Mouse (Mus musculus) embryonic facial prominence, embryonic 11.5 days (tissue): ENCODE measurements around the gene Mysm1. TPM values are rescaled to one million over a fixed set of nuclear protein-coding genes. Genes with fewer than 3 reads are reported as not detected.

Source experiments
- ATAC-seq: fragments of 200-750 bp; cut with Nextera tagmentation; replicated peaks from 2 replicates; pipeline ENCODE4 v1.8.0; 2017; ENCODE audit warnings: low read depth; ENCODE audit not compliant: insufficient number of reproducible peaks, low FRiP score, low TSS enrichment
- DNase-seq: peaks from one replicate; pipeline ENCODE4 v3.0.0-alpha.2; 2015; ENCODE audit warnings: low spot score
- H3K27ac ChIP-seq: fragments of 300-500 bp; sonication (generic); replicated peaks from 2 replicates; pipeline ENCODE4 v1.5.1; 2014; ENCODE audit warnings: mild to moderate bottlenecking, low read depth, low read length, control low read depth
- H3K27me3 ChIP-seq: fragments of 300-500 bp; sonication (generic); 2 replicates; pipeline ENCODE4 v1.6.1; 2014; ENCODE audit warnings: mild to moderate bottlenecking, low read length, moderate library complexity, mixed read lengths; ENCODE audit not compliant: control insufficient read depth, insufficient read depth
- H3K36me3 ChIP-seq: fragments of 300-500 bp; sonication (generic); replicated peaks from 2 replicates; pipeline ENCODE4 v1.6.1; 2014; ENCODE audit warnings: low read depth, mild to moderate bottlenecking, low read length, moderate library complexity, mixed read lengths; ENCODE audit not compliant: control insufficient read depth, insufficient read depth
- H3K4me1 ChIP-seq: fragments of 300-500 bp; sonication (generic); 2 replicates; pipeline ENCODE4 v1.6.1; 2014; ENCODE audit warnings: low read length, mixed read lengths; ENCODE audit not compliant: control insufficient read depth, insufficient read depth
- H3K4me2 ChIP-seq: fragments of 300-500 bp; sonication (generic); 2 replicates; pipeline ENCODE4 v1.6.1; 2014; ENCODE audit warnings: low read depth, mild to moderate bottlenecking, control low read depth, low read length, moderate library complexity
- H3K4me3 ChIP-seq: fragments of 300-500 bp; sonication (generic); 2 replicates; pipeline ENCODE4 v1.5.1; 2014; ENCODE audit warnings: low read depth, low read length, control low read depth
- H3K9ac ChIP-seq: fragments of 300-500 bp; sonication (generic); replicated peaks from 2 replicates; pipeline ENCODE4 v1.6.1; 2014; ENCODE audit warnings: mild to moderate bottlenecking, control low read depth, low read length
- H3K9me3 ChIP-seq: fragments of 300-500 bp; sonication (generic); replicated peaks from 2 replicates; pipeline ENCODE4 v1.6.1; 2016; ENCODE audit warnings: mild to moderate bottlenecking, low read length, inconsistent platforms, mixed read lengths; ENCODE audit not compliant: control insufficient read depth
- WGBS: fragments of 180-500 bp; shearing (Covaris S2); extraction: QIAGEN DNeasy Blood & Tissue Kit; methylation state at CpG from one replicate; pipeline ENCODE4 v1.1.7; 2014; 5-methylcytosine and 5-hydroxymethylcytosine counted together
- polyA plus RNA-seq: library from polyadenylated mRNA; unstranded; fragments of >200 nt; fragmentation: Nextera tagmentation; extraction: Ambion mirVana; gene quantifications from 2 replicates; pipeline ENCODE4 v1.2.1, GENCODE M21; 2014

Mysm1 gene
- polyA plus RNA-seq, 1 experiment from 2014 or later = 25.4 TPM

- H3K4me2 ChIP-seq = no peak overlapping the region
- H3K27me3 ChIP-seq = no peaks in the 10 kb centered on the region
- ATAC-seq = no peak
- H3K27ac ChIP-seq = no peak overlapping the region
- H3K9me3 ChIP-seq = no peaks in the 10 kb centered on the region
- no peak overlapping the region for H3K4me3 ChIP-seq
- H3K9ac ChIP-seq = no peak overlapping the region
- DNase-seq = no peak
- H3K36me3 ChIP-seq = no peaks in the 10 kb centered on the region
- H3K4me1 ChIP-seq = no peaks in the 10 kb centered on the region
These were observed 33.4 kb upstream of the Mysm1 start for GRCm38 (mm10) chr4:95012256-95012655.

GRCm38 (mm10) chr4:95008175-95009057, 29.5 kb upstream of the Mysm1 start:
- Histone ChIP-seq H3K27me3 (no peaks in the 10 kb centered on the region), H3K27ac (no peak overlapping the region), H3K36me3 (no peaks in the 10 kb centered on the region), H3K4me1 (no peaks in the 10 kb centered on the region), H3K4me2 (no peak overlapping the region), H3K9me3 (no peaks in the 10 kb centered on the region), H3K9ac (no peak overlapping the region), H3K4me3 (no peak overlapping the region)
- DNase-seq = peak; percentile 87
- ATAC-seq = peak; percentile 76; the same call in 1 of the 2 replicates
- 46% methylated on average over 13 of the region's 13 CpGs for WGBS

- 48% methylated on average over 8 of the region's 8 CpGs for WGBS
- H3K9me3 ChIP-seq = no peaks in the 10 kb centered on the region
- ATAC-seq (peak; percentile 61; the same call in 1 of the 2 replicates), DNase-seq (no peak)
- no peaks in the 10 kb centered on the region for H3K4me1 ChIP-seq
- H3K4me3 ChIP-seq = no peak overlapping the region
- H3K36me3 ChIP-seq = no peaks in the 10 kb centered on the region
- H3K4me2 ChIP-seq = no peak overlapping the region
- no peak overlapping the region for H3K9ac ChIP-seq
- H3K27me3 ChIP-seq = no peaks in the 10 kb centered on the region
- H3K27ac ChIP-seq = no peak overlapping the region
These were observed 28.9 kb upstream of the Mysm1 start for GRCm38 (mm10) chr4:95007759-95008158.

GRCm38 (mm10) chr4:95005251-95005830, 26.4 kb upstream of the Mysm1 start:
- Histone ChIP-seq H3K4me3 (no peak overlapping the region), H3K9ac (no peak overlapping the region), H3K4me2 (no peak overlapping the region), H3K27ac (no peak overlapping the region), H3K9me3 (no peaks in the 10 kb centered on the region), H3K27me3 (no peaks in the 10 kb centered on the region), H3K4me1 (no peaks in the 10 kb centered on the region), H3K36me3 (no peaks in the 10 kb centered on the region)
- DNase-seq (no peak), ATAC-seq (no peak)
- 78% methylated on average over 6 of the region's 6 CpGs for WGBS

GRCm38 (mm10) chr4:95001043-95001775, 22.3 kb upstream of the Mysm1 start:
- ATAC-seq (no peak), DNase-seq (no peak)
- no peaks in the 10 kb centered on the region for H3K27me3 ChIP-seq
- H3K4me3 ChIP-seq = no peak overlapping the region
- WGBS = 74% methylated on average over 6 of the region's 6 CpGs
- no peaks in the 10 kb centered on the region for H3K9me3 ChIP-seq
- no peaks in the 10 kb centered on the region for H3K36me3 ChIP-seq
- H3K4me1 ChIP-seq = no peaks in the 10 kb centered on the region
- no peak overlapping the region for H3K4me2 ChIP-seq
- H3K9ac ChIP-seq = no peak overlapping the region
- H3K27ac ChIP-seq = no peak overlapping the region

GRCm38 (mm10) chr4:95000147-95000546, 21.2 kb upstream of the Mysm1 start:
- DNase-seq = no peak
- Histone ChIP-seq H3K4me1 (no peaks in the 10 kb centered on the region), H3K4me2 (no peak overlapping the region), H3K9ac (no peak overlapping the region), H3K36me3 (no peaks in the 10 kb centered on the region), H3K4me3 (no peak overlapping the region), H3K27me3 (no peaks in the 10 kb centered on the region), H3K9me3 (no peaks in the 10 kb centered on the region), H3K27ac (no peak overlapping the region)
- no peak for ATAC-seq
- 69% methylated on average over 1 of the region's 1 CpGs for WGBS

GRCm38 (mm10) chr4:94999249-94999648, 20.3 kb upstream of the Mysm1 start:
- no peak for ATAC-seq
- 67% methylated on average over 3 of the region's 3 CpGs for WGBS

GRCm38 (mm10) chr4:94995862-94996261, 17.0 kb upstream of the Mysm1 start:
- Histone ChIP-seq H3K4me1 (no peaks in the 10 kb centered on the region), H3K4me3 (no peak overlapping the region), H3K9me3 (no peaks in the 10 kb centered on the region), H3K9ac (no peak overlapping the region), H3K4me2 (no peak overlapping the region), H3K27ac (no peak overlapping the region), H3K27me3 (no peaks in the 10 kb centered on the region), H3K36me3 (no peaks in the 10 kb centered on the region)
- no peak for DNase-seq
- ATAC-seq = no peak
- 88% methylated on average over 4 of the region's 4 CpGs for WGBS

More at GRCm38 (mm10) chr4:94999249-94999648, 20.3 kb upstream of the Mysm1 start:
- Histone ChIP-seq H3K27me3 (no peaks in the 10 kb centered on the region), H3K4me3 (no peak overlapping the region), H3K9ac (no peak overlapping the region), H3K4me1 (no peaks in the 10 kb centered on the region), H3K9me3 (no peaks in the 10 kb centered on the region), H3K27ac (no peak overlapping the region), H3K36me3 (no peaks in the 10 kb centered on the region), H3K4me2 (no peak overlapping the region)
- DNase-seq = peak; percentile 41
